Mouse (Mus musculus) large intestine, adult 2 months (tissue): Measurements from ENCODE around the gene Asl. TPM values are rescaled to one million over a fixed set of nuclear protein-coding genes. Genes with fewer than 3 reads are reported as not detected.

Source experiments
- DNase-seq: peaks from one replicate; pipeline ENCODE4 v3.0.0-alpha.2; 2012; ENCODE audit warnings: low read depth, low spot score
- WGBS: fragments of 180-500 bp; shearing (Covaris S2); methylation state at CpG from one replicate; pipeline ENCODE4 v1.1.7; 2018; 5-methylcytosine and 5-hydroxymethylcytosine counted together
- polyA plus RNA-seq: library from polyadenylated mRNA; depleted of rRNA; stranded (reverse); fragments of >200 nt; gene quantifications from 2 replicates; pipeline ENCODE4 v1.2.3, GENCODE M21; 2012

Gene Asl
- polyA plus RNA-seq, 1 experiment: 34.7 TPM

DNA sequence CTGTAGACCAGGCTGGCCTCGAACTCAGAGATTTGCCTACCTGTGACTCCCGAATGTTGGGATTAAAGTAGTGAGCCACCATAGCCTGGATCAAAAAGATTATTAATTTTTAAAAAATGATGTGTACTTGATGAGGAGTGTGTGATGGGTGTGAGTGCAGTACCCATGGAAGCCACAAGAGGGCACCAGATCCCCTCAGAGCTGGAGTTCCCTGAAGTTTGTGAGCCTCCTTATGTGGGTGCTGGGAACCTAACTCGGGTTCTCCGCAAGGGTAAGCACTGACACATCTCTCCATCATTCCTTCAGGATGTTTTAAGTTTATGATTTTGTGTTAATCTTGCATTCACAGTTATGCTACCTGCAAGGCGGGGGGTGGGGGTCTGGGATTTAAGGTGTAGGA is 18.1 kb downstream of the Asl start:
- DNase-seq: no peak
- 98% methylated on average over 5 of the region's 5 CpGs for WGBS

DNA sequence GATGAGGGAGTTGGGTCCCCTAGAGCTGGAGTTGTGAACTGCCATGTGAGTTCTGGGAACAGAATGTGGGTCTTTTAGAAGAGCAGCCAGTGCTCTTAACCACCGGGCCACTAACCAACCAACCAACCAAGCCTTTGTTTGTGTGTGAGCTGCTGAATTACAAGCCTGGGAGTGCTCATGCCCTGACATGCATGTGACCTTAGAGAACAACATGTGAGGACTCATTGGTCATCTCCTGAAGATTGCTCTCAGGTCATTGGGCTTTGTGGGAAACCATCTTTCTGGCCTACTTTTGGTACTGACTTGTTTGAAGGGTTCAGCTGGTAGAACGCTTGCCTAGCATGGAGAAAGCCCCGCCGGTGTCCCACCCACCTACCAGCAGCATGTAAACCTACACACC is 19.3 kb downstream of the Asl start:
- DNase-seq: no peak
- WGBS: 91% methylated on average over 4 of the region's 4 CpGs

DNA sequence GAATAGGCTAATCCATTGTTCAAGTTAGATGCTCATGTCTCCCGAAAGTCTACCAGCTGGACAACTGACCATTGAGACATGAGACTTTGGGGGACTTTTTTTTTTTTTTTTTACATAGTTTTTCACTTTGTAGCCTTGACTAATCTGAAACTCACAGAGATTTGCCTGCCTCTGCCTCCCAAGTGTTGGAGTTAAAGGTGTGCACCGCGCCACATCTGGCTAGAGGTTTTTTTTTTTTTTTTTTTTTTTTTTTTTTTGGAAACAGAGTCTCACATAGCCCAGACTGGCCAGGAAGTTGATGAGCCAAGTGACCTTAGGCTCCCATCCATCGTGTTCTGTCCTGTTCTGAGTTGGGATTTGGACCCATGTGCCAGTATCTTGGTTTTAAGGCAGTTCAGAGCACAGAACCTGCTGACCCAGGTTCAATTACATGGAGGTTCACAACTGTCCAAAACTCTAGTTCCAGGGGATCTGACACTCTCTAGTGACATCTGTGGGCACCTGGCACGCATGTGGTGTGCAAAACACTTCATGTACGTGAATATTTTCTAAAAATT is 20.9 kb downstream of the Asl start:
- 82% methylated on average over 6 of the region's 6 CpGs for WGBS
- DNase-seq: no peak

DNA sequence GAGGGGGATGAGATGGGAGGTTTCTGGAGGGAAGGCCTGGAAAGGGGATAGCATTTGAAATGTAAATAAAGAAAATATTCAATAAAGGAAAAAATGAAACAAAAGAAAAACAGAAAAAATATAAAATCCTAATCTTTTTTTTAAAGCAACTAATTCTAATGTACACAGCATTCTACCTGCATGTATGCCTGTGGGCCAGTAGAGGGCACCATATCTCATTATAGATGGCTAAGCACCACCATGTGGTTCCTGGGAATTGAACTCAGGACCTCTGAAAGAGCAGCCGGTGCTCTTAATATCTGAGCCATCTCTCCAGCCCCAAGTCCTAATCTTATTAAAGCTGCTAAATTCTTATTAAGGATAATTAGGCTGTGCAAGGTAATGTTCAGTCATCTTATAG is 21.7 kb downstream of the Asl start:
- no peak for DNase-seq
- 84% methylated on average over 1 of the region's 1 CpGs for WGBS

GRCm38 (mm10) chr5:130003229-130003628 is 25.8 kb downstream of the Asl start:
- WGBS: 56% methylated on average over 7 of the region's 7 CpGs
- DNase-seq: no peak

- under 1% methylated on average over 39 of the region's 39 CpGs for WGBS
- peak; percentile 55 for DNase-seq
Observed at GRCm38 (mm10) chr5:130002301-130003146, 26.5 kb downstream of the Asl start, which contains the start of gene Gusb. TSS of gene Gusb (minus strand) at chr5:130003049.

DNA sequence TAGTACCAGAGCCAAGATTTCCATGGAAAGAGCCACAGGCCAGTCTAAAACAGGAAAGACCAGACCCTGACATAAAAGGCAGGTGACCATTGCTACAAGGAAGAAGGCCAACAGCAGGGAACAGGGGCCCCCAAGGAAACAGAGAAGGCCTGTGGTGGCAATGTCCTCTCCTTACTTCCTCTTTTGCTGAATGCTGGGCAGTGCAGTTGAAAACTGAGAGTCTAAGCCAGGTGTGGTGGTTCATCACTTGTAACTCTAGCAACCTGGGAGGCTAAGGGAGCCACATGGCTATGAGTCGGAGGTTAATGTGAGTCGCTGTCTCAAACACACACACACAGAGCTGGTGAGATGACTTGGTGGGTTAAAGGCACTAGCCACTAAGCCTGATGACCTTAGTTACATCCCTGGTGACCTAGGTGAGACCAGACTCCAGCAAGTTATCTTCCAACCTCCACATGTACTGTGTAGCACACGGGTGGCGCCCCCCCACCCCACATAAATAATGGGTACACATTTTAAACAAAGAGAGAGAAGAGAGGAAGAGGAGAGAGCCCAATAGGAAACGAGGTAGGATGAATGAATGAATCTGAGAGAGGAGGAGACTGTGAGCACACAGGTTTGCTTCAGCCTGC is 27.6 kb downstream of the Asl start:
- WGBS: 36% methylated on average over 5 of the region's 5 CpGs
- no peak for DNase-seq

- 43% methylated on average over 12 of the region's 12 CpGs for WGBS
- peak; percentile 21 for DNase-seq
Observed at GRCm38 (mm10) chr5:130000735-130001134, 28.3 kb downstream of the Asl start.

DNA sequence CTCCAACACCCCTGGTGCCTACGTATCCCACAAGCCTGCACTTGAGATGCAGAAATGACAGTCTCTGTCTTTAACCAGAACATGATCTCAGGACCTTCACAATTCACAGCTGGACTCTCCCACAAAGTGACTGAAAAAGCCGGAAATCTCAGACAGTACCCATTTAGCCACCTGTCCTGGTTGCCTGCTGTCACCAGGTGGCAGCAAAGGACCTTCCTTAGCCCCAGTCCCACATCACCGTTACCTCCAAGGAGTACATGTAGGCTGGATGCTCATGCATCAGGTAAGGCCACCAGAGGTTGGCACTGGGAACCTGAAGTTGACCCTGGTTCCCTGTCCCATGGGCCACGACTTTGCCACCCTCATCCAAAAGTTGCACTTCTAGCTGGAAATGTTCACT is 29.9 kb downstream of the Asl start:
- peak; percentile 45 for DNase-seq
- WGBS: 28% methylated on average over 4 of the region's 4 CpGs

DNA sequence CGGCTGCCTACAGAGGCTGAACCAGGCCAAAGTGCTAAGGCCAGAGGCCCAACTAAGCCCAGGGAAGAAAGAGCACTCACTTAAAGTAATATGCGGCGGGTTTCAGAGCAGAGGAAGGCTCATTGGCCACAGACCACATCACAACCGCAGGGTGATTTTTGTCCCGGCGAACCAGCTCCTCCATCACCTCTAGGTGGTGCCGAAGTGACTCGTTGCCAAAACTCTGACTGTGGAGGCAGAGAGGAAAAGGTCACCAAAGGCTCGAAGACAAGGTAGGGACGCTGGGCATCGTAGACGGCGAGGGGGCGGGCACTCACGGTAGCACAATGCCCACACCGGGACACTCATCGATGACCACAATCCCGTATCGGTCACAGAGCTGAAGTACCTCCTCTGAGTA is 31.3 kb downstream of the Asl start:
- WGBS: 76% methylated on average over 19 of the region's 19 CpGs
- no peak for DNase-seq

DNA sequence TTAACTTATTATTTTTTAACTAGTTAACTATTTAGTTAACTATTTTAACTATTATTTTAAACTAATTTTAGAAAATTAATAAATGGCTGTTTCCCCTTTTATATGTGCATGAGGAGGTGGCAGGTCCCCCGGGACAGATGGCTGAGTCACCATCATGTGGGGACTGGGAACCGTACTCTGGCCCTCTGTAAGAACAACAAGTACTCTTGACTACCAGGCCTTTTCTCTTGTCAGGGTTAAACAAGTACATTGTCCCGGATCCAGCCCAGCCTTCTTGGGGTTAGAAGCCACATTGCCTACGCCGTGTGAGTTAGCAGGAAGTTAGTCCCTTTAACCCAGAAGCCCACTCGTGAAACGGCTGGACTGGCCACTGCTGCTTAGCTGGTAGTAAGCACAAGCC is 34.1 kb downstream of the Asl start:
- 90% methylated on average over 7 of the region's 7 CpGs for WGBS
- DNase-seq: no peak

DNA sequence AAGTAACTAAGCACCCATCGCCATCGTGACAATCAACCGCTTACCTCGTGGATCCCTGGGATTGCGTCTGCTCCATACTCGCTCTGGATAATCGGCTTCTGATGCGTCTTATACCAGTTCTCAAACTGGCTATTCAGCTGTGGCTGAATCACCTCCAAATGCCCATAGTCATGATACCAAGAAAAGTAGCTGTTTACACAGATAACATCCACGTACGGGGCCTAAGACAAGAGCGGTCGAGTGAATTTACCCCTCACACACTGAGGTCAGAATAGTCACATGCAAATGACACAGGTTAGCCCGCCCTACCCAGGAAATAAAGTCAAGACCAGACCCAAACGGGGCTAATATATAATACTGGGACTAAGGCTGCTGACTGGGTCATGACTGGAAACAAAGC is 35.7 kb downstream of the Asl start:
- no peak for DNase-seq
- WGBS: 92% methylated on average over 14 of the region's 14 CpGs

GRCm38 (mm10) chr5:129991898-129992297 is 37.1 kb downstream of the Asl start:
- 93% methylated on average over 5 of the region's 5 CpGs for WGBS
- DNase-seq: no peak

DNA sequence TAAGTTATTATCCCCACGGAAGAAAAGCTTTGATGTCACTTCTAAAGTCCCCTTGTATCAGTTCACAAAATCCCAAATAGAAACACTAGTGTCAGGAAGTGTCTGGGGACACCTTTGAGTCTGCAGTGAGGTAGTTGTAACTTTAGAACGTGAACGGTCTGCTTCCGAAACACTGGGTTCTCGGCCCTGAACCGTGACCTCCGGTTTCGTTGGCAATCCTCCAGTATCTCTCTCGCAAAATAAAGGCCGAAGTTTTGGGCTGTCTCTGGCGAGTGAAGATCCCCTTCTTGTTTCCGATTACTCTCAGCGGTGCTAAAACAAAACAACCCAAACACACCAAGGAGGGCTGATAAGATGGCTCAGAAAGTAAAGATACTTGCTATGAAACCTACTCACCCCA is 39.7 kb downstream of the Asl start:
- DNase-seq: no peak
- WGBS: 75% methylated on average over 13 of the region's 13 CpGs

DNA sequence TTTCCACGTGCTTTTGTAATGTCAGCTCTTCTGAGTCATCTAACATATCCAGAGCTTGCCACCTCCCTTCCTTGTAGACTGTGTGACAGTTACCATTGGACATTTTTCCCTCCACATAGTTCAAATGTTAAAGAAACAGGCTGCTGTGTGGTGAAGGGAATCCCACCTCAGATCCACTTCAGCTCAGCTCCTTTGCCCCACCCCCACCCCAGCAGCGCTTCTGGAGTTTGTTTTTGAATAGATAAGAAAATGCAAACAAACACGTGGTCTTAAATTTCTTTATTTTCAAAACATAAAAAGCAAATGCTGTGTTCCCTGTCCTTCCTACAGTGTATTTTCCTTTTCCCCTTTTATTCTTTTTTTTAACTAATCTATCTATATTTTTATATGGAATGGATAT is 48.8 kb downstream of the Asl start:
- no peak for DNase-seq
- 67% methylated on average over 3 of the region's 3 CpGs for WGBS

DNA sequence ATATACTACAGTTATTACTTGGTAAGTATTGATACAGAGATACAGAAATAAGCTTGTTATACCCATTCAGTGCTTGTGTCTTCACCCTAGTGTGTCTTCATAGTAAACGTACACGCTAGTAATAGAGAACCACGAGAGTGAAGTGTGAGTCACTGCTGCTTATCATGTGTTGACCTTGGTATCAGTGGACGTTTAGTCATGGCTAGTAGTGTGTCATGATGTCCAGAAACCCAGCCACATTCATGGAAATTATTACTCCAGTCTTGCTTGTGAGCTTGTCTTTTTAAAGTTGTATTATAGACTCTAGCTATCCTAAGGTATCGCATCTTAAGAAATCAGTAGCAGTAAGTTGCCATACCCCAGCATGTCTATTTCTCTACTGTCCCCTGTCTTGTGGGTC is 50.4 kb downstream of the Asl start:
- no peak for DNase-seq
- WGBS: 63% methylated on average over 5 of the region's 5 CpGs

GRCm38 (mm10) chr5:129977768-129978167 is 51.3 kb downstream of the Asl start:
- 87% methylated on average over 4 of the region's 4 CpGs for WGBS
- DNase-seq: no peak

DNA sequence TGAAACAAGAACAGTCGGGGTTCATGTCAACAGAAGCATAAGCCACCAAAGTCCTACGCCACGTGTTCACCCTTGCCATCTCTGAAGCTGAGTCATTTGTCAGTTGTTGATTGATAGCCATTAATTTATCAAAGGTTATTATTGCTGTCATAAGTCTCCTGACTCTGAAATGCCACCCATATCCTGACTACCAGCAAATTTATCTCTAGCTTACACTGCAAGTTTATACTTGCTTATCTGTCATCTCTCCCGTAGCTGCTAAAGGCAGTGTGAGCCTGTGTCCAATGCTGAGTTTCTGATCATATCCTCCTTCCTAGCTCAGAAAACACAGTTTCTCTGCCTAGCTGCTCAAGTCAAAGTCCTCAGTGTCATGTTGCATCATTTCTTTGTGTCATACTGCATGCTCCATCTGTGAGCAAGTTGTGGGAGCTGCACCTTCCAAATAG is 54.2 kb downstream of the Asl start:
- no peak for DNase-seq
- WGBS: 93% methylated on average over 4 of the region's 4 CpGs

GRCm38 (mm10) chr5:129974354-129974753 is 54.7 kb downstream of the Asl start:
- WGBS: 76% methylated on average over 4 of the region's 4 CpGs
- no peak for DNase-seq

DNA sequence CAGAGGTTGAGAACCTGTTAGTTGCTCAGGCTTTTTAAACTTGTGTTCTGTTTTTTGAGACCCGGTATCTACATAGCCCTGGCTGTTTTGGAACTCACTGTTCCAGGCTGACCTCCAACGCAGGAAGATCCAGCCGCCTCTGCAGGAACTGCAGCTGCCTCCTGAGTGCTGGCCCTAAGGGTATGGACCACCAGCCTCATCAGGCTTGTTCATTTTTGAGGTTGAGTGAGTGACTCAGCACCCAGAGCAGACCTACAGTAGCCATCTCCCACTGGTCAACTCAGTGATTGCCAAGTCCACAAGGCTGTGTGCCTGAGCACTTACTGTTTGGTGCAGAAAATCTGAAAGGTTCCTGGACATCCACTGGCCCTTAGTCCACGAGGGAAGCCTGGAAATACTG is 57.6 kb downstream of the Asl start:
- WGBS: 74% methylated on average over 4 of the region's 4 CpGs
- no peak for DNase-seq

- 65% methylated on average over 7 of the region's 7 CpGs for WGBS
- DNase-seq: no peak
Observed at GRCm38 (mm10) chr5:129968417-129968816, 60.6 kb downstream of the Asl start.
